Mouse (Mus musculus) limb, embryonic 14.5 days (tissue): ENCODE measurements around the gene Ptpn22. TPM values are rescaled to one million over a fixed set of nuclear protein-coding genes. Genes with fewer than 3 reads are reported as not detected.

Experiments used
- ATAC-seq: fragments of 200-750 bp; cut with Nextera tagmentation; 2 replicates; pipeline ENCODE4 v1.8.0; 2017; ENCODE audit warnings: low read depth, moderate number of reproducible peaks, moderate TSS enrichment; ENCODE audit not compliant: low FRiP score
- DNase-seq: peaks from one replicate; pipeline ENCODE4 v3.0.0-alpha.2; 2015; ENCODE audit warnings: low spot score
- H3K27ac ChIP-seq: fragments of 300-500 bp; sonication (generic); replicated peaks from 2 replicates; pipeline ENCODE4 v1.5.1; 2014; ENCODE audit warnings: low read depth, mild to moderate bottlenecking, low read length, moderate library complexity, mixed read lengths
- H3K27me3 ChIP-seq: fragments of 300-500 bp; sonication (generic); 2 replicates; pipeline ENCODE4 v1.6.1; 2014; ENCODE audit warnings: low read length, mixed read lengths; ENCODE audit not compliant: control insufficient read depth, insufficient read depth
- H3K36me3 ChIP-seq: fragments of 300-500 bp; sonication (generic); 2 replicates; pipeline ENCODE4 v1.6.1; 2014; ENCODE audit warnings: mild to moderate bottlenecking, low read length, moderate library complexity, mixed read lengths; ENCODE audit not compliant: control insufficient read depth, insufficient read depth
- H3K4me1 ChIP-seq: fragments of 300-500 bp; sonication (generic); 2 replicates; pipeline ENCODE4 v1.6.1; 2014; ENCODE audit warnings: antibody characterized with exemption, low read length, mixed read lengths; ENCODE audit not compliant: control insufficient read depth, insufficient read depth
- H3K4me2 ChIP-seq: fragments of 300-500 bp; sonication (generic); replicated peaks from 2 replicates; pipeline ENCODE4 v1.6.1; 2014; ENCODE audit warnings: low read depth, mild to moderate bottlenecking, low read length, moderate library complexity; ENCODE audit not compliant: severe bottlenecking
- H3K4me3 ChIP-seq: fragments of 300-500 bp; sonication (generic); replicated peaks from 2 replicates; pipeline ENCODE4 v1.5.1; 2014; ENCODE audit warnings: low read length
- H3K9ac ChIP-seq: fragments of 300-500 bp; sonication (generic); 2 replicates; pipeline ENCODE4 v1.6.1; 2014; ENCODE audit warnings: mild to moderate bottlenecking, low read depth, low read length, moderate library complexity; ENCODE audit not compliant: severe bottlenecking
- H3K9me3 ChIP-seq: fragments of 300-500 bp; sonication (generic); 2 replicates; pipeline ENCODE4 v1.6.1; 2016; ENCODE audit warnings: low read length; ENCODE audit not compliant: control insufficient read depth
- POLR2A ChIP-seq: fragments of 200-500 bp; IDR thresholded peaks from 2 replicates; pipeline ENCODE4 v1.8.0; 2012; ENCODE audit warnings: inconsistent platforms, mild to moderate bottlenecking, moderate library complexity, borderline replicate concordance; ENCODE audit not compliant: insufficient read depth, insufficient read length; ENCODE audit errors: extremely low read depth
- WGBS: fragments of 180-500 bp; shearing (Covaris S2); extraction: QIAGEN DNeasy Blood & Tissue Kit; methylation state at CpG from one replicate; pipeline ENCODE4 v1.1.7; 2014; 5-methylcytosine and 5-hydroxymethylcytosine counted together
- polyA plus RNA-seq, 2 experiments: library from polyadenylated mRNA; depleted of rRNA in 1 of 2; stranded (reverse) in 1 of 2; unstranded in 1 of 2; fragments of >200 nt; fragmentation: Nextera tagmentation in 1 of 2; extraction: Ambion mirVana in 1 of 2; gene quantifications; 2 replicates each; pipeline versions ENCODE4 v1.2.1 to v1.2.3; 2012 to 2014

The Ptpn22 gene
- polyA plus RNA-seq, 2 experiments = 0.47 to 1.1 TPM

GRCm38 (mm10) chr3:103872663-103873098, 13.1 kb downstream of the Ptpn22 start:
- TF ChIP-seq POLR2A = no peak
- no peaks in the 10 kb centered on the region for H3K27me3 ChIP-seq
- H3K36me3 ChIP-seq = no peaks in the 10 kb centered on the region
- no peak for ATAC-seq
- no peaks in the 10 kb centered on the region for H3K9me3 ChIP-seq
- 56% methylated on average over 3 of the region's 3 CpGs for WGBS
- H3K4me3 ChIP-seq = no peak overlapping the region
- no peaks in the 10 kb centered on the region for H3K4me1 ChIP-seq
- no peak overlapping the region for H3K4me2 ChIP-seq
- no peak overlapping the region for H3K9ac ChIP-seq
- H3K27ac ChIP-seq = no peak overlapping the region
- DNase-seq = no peak

GRCm38 (mm10) chr3:103874329-103874728, 14.7 kb downstream of the Ptpn22 start:
- no peak for DNase-seq
- Histone ChIP-seq H3K4me1 (no peaks in the 10 kb centered on the region), H3K9me3 (no peaks in the 10 kb centered on the region), H3K9ac (no peak overlapping the region), H3K27ac (no peak overlapping the region), H3K4me2 (no peak overlapping the region), H3K27me3 (no peaks in the 10 kb centered on the region), H3K4me3 (no peak overlapping the region), H3K36me3 (no peaks in the 10 kb centered on the region)
- no peak for ATAC-seq
- WGBS = 82% methylated on average over 7 of the region's 7 CpGs
- TF ChIP-seq POLR2A = no peak

DNA sequence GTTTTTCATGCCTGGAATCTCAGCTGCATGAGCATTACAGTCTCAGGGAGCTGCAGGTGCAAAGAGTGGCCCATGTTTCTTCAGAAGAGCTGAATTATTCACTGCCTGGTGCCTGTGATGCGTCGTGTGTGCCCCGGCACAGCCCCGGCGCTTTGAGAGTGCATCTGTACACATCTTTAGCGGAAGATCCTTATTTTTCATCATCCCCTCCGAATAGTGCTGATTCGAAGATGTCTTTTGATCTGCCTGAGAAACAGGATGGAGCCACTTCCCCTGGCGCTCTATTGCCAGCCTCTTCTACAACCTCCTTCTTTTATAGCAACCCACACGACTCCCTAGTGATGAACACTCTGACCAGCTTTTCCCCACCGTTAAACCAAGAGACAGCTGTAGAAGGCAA, 26.4 kb downstream of the Ptpn22 start:
- Histone ChIP-seq H3K9ac (no peak overlapping the region), H3K27ac (no peak overlapping the region), H3K9me3 (no peaks in the 10 kb centered on the region), H3K4me2 (no peak overlapping the region), H3K4me3 (no peak overlapping the region), H3K4me1 (no peaks in the 10 kb centered on the region), H3K36me3 (no peaks in the 10 kb centered on the region), H3K27me3 (no peaks in the 10 kb centered on the region)
- ATAC-seq (no peak), DNase-seq (no peak)
- no peak for TF ChIP-seq POLR2A
- 81% methylated on average over 11 of the region's 11 CpGs for WGBS

- TF ChIP-seq POLR2A = no peak
- no peak overlapping the region for H3K4me2 ChIP-seq
- 40% methylated on average over 3 of the region's 3 CpGs for WGBS
- H3K27me3 ChIP-seq = no peaks in the 10 kb centered on the region
- H3K4me1 ChIP-seq = no peaks in the 10 kb centered on the region
- no peak overlapping the region for H3K9ac ChIP-seq
- H3K36me3 ChIP-seq = no peaks in the 10 kb centered on the region
- H3K4me3 ChIP-seq = no peak overlapping the region
- ATAC-seq = no peak
- no peak overlapping the region for H3K27ac ChIP-seq
- peak; percentile 63 for DNase-seq
- no peaks in the 10 kb centered on the region for H3K9me3 ChIP-seq
Measured at GRCm38 (mm10) chr3:103887581-103887980, 28.0 kb downstream of the Ptpn22 start.

DNA sequence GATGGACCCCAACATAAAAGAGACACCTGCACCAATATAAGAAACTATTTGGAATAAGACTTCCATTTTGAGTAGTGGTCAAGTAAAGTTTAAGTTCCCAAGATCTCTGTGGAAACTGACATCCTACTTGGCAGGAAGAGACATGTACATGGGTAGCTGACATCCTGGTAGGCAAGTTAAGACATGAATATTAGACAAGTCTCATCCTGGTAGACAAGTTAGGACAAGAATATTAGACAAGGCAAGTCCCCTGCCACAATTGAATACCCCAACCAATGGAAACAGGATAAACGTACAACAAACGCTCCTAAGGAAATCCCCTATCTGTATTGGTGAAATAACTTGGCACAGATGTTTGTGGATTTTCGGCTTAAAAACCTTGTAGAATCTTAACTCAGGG, 33.8 kb downstream of the Ptpn22 start:
- Histone ChIP-seq H3K4me1 (no peaks in the 10 kb centered on the region), H3K9me3 (no peaks in the 10 kb centered on the region), H3K4me3 (no peak overlapping the region), H3K36me3 (no peaks in the 10 kb centered on the region), H3K4me2 (no peak overlapping the region), H3K9ac (no peak overlapping the region), H3K27me3 (no peaks in the 10 kb centered on the region), H3K27ac (no peak overlapping the region)
- no peak for TF ChIP-seq POLR2A
- ATAC-seq (no peak), DNase-seq (no peak)
- 84% methylated on average over 3 of the region's 3 CpGs for WGBS

GRCm38 (mm10) chr3:103904705-103905104, 45.1 kb downstream of the Ptpn22 start:
- H3K36me3 ChIP-seq = no peaks in the 10 kb centered on the region
- no peak overlapping the region for H3K4me3 ChIP-seq
- no peak for TF ChIP-seq POLR2A
- peak; percentile 31 for DNase-seq
- no peak overlapping the region for H3K27ac ChIP-seq
- ATAC-seq = no peak
- H3K9me3 ChIP-seq = no peaks in the 10 kb centered on the region
- no peak overlapping the region for H3K9ac ChIP-seq
- WGBS = 69% methylated on average over 1 of the region's 1 CpGs
- no peaks in the 10 kb centered on the region for H3K4me1 ChIP-seq
- no peaks in the 10 kb centered on the region for H3K27me3 ChIP-seq
- no peak overlapping the region for H3K4me2 ChIP-seq
